In genomic region chr5:121618592-121619513, GRCm38 (mm10) we compare ENCODE assay signal across 8 mouse cellular contexts. TPM values are rescaled to one million over a fixed set of nuclear protein-coding genes. Genes with fewer than 3 reads are reported as not detected.
DNase-seq lines count a peak whose midpoint lies in the region; ATAC-seq and TF ChIP-seq lines count a peak whose summit lies in the region.

TSS of gene Acad12 (minus strand) at chr5:121618938.

- H3K4me2 ChIP-seq in forebrain, embryonic 13.5 days = peak within 1 kb of the TSS; percentile 89
- H3K4me2 ChIP-seq in heart, postnatal 0 days (ENCODE audit: low read depth, low read length) = peak within 1 kb of the TSS; percentile 74
- H3K4me2 ChIP-seq in liver, embryonic 15.5 days = peak within 1 kb of the TSS; percentile 72
- peak within 1 kb of the TSS; percentile 86 for H3K4me2 ChIP-seq in neural tube, embryonic 12.5 days (replicated peaks)
- H3K4me2 ChIP-seq in stomach, postnatal 0 days (replicated peaks; ENCODE audit: low read depth) = peak within 1 kb of the TSS; percentile 70

- H3K9ac ChIP-seq in ES-Bruce4 (ENCODE audit: low read depth, poor library complexity, severe bottlenecking) = peak within 1 kb of the TSS; percentile 37
- peak within 1 kb of the TSS; percentile 84 for H3K9ac ChIP-seq in forebrain, embryonic 13.5 days
- H3K9ac ChIP-seq in heart, postnatal 0 days (replicated peaks; ENCODE audit: low read depth, low read length) = peak within 1 kb of the TSS; percentile 73
- peak within 1 kb of the TSS; percentile 80 for H3K9ac ChIP-seq in liver, embryonic 15.5 days
- H3K9ac ChIP-seq in neural tube, embryonic 12.5 days = peak within 1 kb of the TSS; percentile 80
- peak within 1 kb of the TSS; percentile 79 for H3K9ac ChIP-seq in stomach, postnatal 0 days (ENCODE audit: low read length)

- whole genome bisulfite sequencing in forebrain, embryonic 13.5 days = 1% methylated on average over 34 of the region's 58 CpGs
- WGBS in heart, postnatal 0 days = under 1% methylated on average over 52 of the region's 58 CpGs
- WGBS in liver, embryonic 15.5 days (ENCODE audit: insufficient replicate concordance) = under 1% methylated on average over 58 of the region's 58 CpGs
- 2% methylated on average over 58 of the region's 58 CpGs for WGBS in neural tube, embryonic 12.5 days
- whole genome bisulfite sequencing in stomach, postnatal 0 days = under 1% methylated on average over 47 of the region's 58 CpGs

- no peaks in the 10 kb centered on the region for H3K4me1 ChIP-seq in ES-Bruce4 (ENCODE audit: control insufficient read depth, insufficient read depth, low read length)
- peaks cover 13% of the 10 kb centered on the region for H3K4me1 ChIP-seq in forebrain, embryonic 13.5 days
- peaks cover 9% of the 10 kb centered on the region for H3K4me1 ChIP-seq in heart, postnatal 0 days (ENCODE audit: control insufficient read depth, insufficient read depth)
- H3K4me1 ChIP-seq in liver, embryonic 15.5 days (replicated peaks) = peaks cover 18% of the 10 kb centered on the region
- H3K4me1 ChIP-seq in neural tube, embryonic 12.5 days = peaks cover 9% of the 10 kb centered on the region
- H3K4me1 ChIP-seq in stomach, postnatal 0 days (replicated peaks; ENCODE audit: control insufficient read depth, insufficient read depth) = no peaks in the 10 kb centered on the region

- no peak for TF ChIP-seq CTCF in ES-Bruce4 (IDR thresholded peaks at IDR 0.05; ENCODE audit: low read depth, low read length)
- 0 out of 2 replicates have a peak, but pooled peaks have one; percentile 1 for TF ChIP-seq CTCF in heart, postnatal 0 days (IDR thresholded peaks at IDR 0.05; ENCODE audit: low read depth)
- no peak for TF ChIP-seq CTCF in stomach, postnatal 0 days (IDR thresholded peaks at IDR 0.05; ENCODE audit: low read depth)

- DNase-seq in heart, postnatal 0 days (ENCODE audit: low spot score) = peak; percentile 89
- DNase-seq in kidney, postnatal 36 days = peak; percentile 91 to 93
- DNase-seq in stomach, postnatal 0 days (ENCODE audit: low spot score) = peak; percentile 94

- no peak for TF ChIP-seq EP300 in ES-Bruce4 (IDR thresholded peaks at IDR 0.05; ENCODE audit: insufficient read depth, low read depth, low read length)
- TF ChIP-seq EP300 in heart, postnatal 0 days (IDR thresholded peaks at IDR 0.05; ENCODE audit: low read depth) = peak; percentile 74; the same call in 1 of the 2 replicates
- no peak for TF ChIP-seq EP300 in stomach, postnatal 0 days (optimal IDR thresholded peaks at IDR 0.05)

- TF ChIP-seq POLR2A in ES-Bruce4 (IDR thresholded peaks at IDR 0.05; ENCODE audit: insufficient read depth, low read length) = peak; percentile 95

- H3K27ac ChIP-seq in ES-Bruce4 (ENCODE audit: insufficient read depth, low read length) = peak within 1 kb of the TSS; percentile 48
- H3K27ac ChIP-seq in forebrain, embryonic 13.5 days = peak within 1 kb of the TSS; percentile 61
- peak within 1 kb of the TSS; percentile 80 for H3K27ac ChIP-seq in heart, postnatal 0 days (ENCODE audit: low read depth)
- peak within 1 kb of the TSS; percentile 60 for H3K27ac ChIP-seq in liver, embryonic 15.5 days (replicated peaks)
- H3K27ac ChIP-seq in neural tube, embryonic 12.5 days = 0 out of 2 replicates have a peak within 1 kb of the TSS, but pooled peaks have one; percentile 42
- peak within 1 kb of the TSS; percentile 76 for H3K27ac ChIP-seq in stomach, postnatal 0 days (replicated peaks)

- peak within 1 kb of the TSS; percentile 85 for H3K4me3 ChIP-seq in ES-Bruce4 (ENCODE audit: low read depth, low read length)
- peak within 1 kb of the TSS; percentile 67 for H3K4me3 ChIP-seq in forebrain, embryonic 13.5 days
- H3K4me3 ChIP-seq in heart, postnatal 0 days (ENCODE audit: low read depth, low read length) = peak within 1 kb of the TSS; percentile 75
- peak within 1 kb of the TSS; percentile 78 for H3K4me3 ChIP-seq in liver, embryonic 15.5 days (replicated peaks)
- H3K4me3 ChIP-seq in neural tube, embryonic 12.5 days = peak within 1 kb of the TSS; percentile 61
- H3K4me3 ChIP-seq in stomach, postnatal 0 days (ENCODE audit: low read depth, low read length) = peak within 1 kb of the TSS; percentile 77

- ATAC-seq in cerebellum, adult (ENCODE audit: insufficient number of reproducible peaks, low FRiP score, low TSS enrichment) = peak; percentile 87; the same call in 1 of the 2 replicates
- peak; percentile 85 for ATAC-seq in forebrain, embryonic 13.5 days
- ATAC-seq in heart, postnatal 0 days (ENCODE audit: insufficient read depth, low read depth) = peak; percentile 90
- peak; percentile 83 for ATAC-seq in liver, embryonic 15.5 days (ENCODE audit: insufficient read depth)
- peak; percentile 87 for ATAC-seq in neural tube, embryonic 12.5 days (ENCODE audit: low FRiP score, low read depth)
- ATAC-seq in stomach, postnatal 0 days (ENCODE audit: low FRiP score, low TSS enrichment) = peak; percentile 84

- H3K9me3 ChIP-seq in ES-Bruce4 (replicated peaks; ENCODE audit: control insufficient read depth, insufficient read depth, low read length, poor library complexity, severe bottlenecking) = no peaks in the 10 kb centered on the region
- no peaks in the 10 kb centered on the region for H3K9me3 ChIP-seq in forebrain, embryonic 13.5 days (replicated peaks)
- no peaks in the 10 kb centered on the region for H3K9me3 ChIP-seq in heart, postnatal 0 days (replicated peaks; ENCODE audit: control insufficient read depth, low read length)
- no peaks in the 10 kb centered on the region for H3K9me3 ChIP-seq in liver, embryonic 15.5 days (replicated peaks)
- H3K9me3 ChIP-seq in neural tube, embryonic 12.5 days = no peaks in the 10 kb centered on the region
- H3K9me3 ChIP-seq in stomach, postnatal 0 days (ENCODE audit: control insufficient read depth, low read length) = no peaks in the 10 kb centered on the region

- no peaks in the 10 kb centered on the region for H3K36me3 ChIP-seq in ES-Bruce4 (ENCODE audit: control insufficient read depth, insufficient read depth, low read length, poor library complexity, severe bottlenecking)
- no peaks in the 10 kb centered on the region for H3K36me3 ChIP-seq in forebrain, embryonic 13.5 days (ENCODE audit: poor library complexity, severe bottlenecking)
- H3K36me3 ChIP-seq in heart, postnatal 0 days (replicated peaks; ENCODE audit: control insufficient read depth, insufficient read depth, low read length) = no peaks in the 10 kb centered on the region
- H3K36me3 ChIP-seq in liver, embryonic 15.5 days (replicated peaks) = no peaks in the 10 kb centered on the region
- no peaks in the 10 kb centered on the region for H3K36me3 ChIP-seq in neural tube, embryonic 12.5 days
- no peaks in the 10 kb centered on the region for H3K36me3 ChIP-seq in stomach, postnatal 0 days (ENCODE audit: control insufficient read depth, insufficient read depth, low read length)

- H3K27me3 ChIP-seq in ES-Bruce4 (ENCODE audit: control insufficient read depth, insufficient read depth, low read length, poor library complexity, severe bottlenecking) = no peaks in the 10 kb centered on the region
- H3K27me3 ChIP-seq in forebrain, embryonic 13.5 days = no peaks in the 10 kb centered on the region
- no peaks in the 10 kb centered on the region for H3K27me3 ChIP-seq in heart, postnatal 0 days (ENCODE audit: control insufficient read depth, insufficient read depth, low read length)
- H3K27me3 ChIP-seq in liver, embryonic 15.5 days = no peaks in the 10 kb centered on the region
- no peaks in the 10 kb centered on the region for H3K27me3 ChIP-seq in neural tube, embryonic 12.5 days (replicated peaks)
- no peaks in the 10 kb centered on the region for H3K27me3 ChIP-seq in stomach, postnatal 0 days (ENCODE audit: control insufficient read depth, insufficient read depth, low read length)

RNA-seq across cellular contexts. Expression of gene Acad12, which starts in this region (rescaled TPM):
- polyA plus RNA-seq in ES-Bruce4 (2011; ENCODE audit: insufficient read depth, insufficient read length, low read depth, missing spikeins) = 5.8 and 6.3 TPM in 2 replicates
- 1.0 TPM in 2 replicates for polyA plus RNA-seq in forebrain, embryonic 13.5 days (2015; fragmentation: Nextera tagmentation; extraction: Ambion mirVana)
- total RNA-seq in heart, postnatal 0 days (2014; rRNA removed; ENCODE audit: low replicate concordance) = 12.3 and 17.3 TPM in 2 replicates
- polyA plus RNA-seq in heart, postnatal 0 days (2015; fragmentation: Nextera tagmentation; extraction: Ambion mirVana) = 6.9 and 8.8 TPM in 2 replicates
- polyA plus RNA-seq in liver, embryonic 15.5 days (2015; fragmentation: Nextera tagmentation; extraction: Ambion mirVana) = 1.2 and 2.4 TPM in 2 replicates
- 1.2 and 1.5 TPM in 2 replicates for polyA plus RNA-seq in neural tube, embryonic 12.5 days (2016; fragmentation: Nextera tagmentation; extraction: Ambion mirVana)
- 2.3 and 2.6 TPM in 2 replicates for polyA plus RNA-seq in stomach, postnatal 0 days (2015; fragmentation: Nextera tagmentation; extraction: Ambion mirVana)

Comparison
In these comparisons a context has a peak if more than half of its experiments do, and no peak if none do; other contexts are left out.
1. Peak in every context shown above with its lines: DNase-seq, ATAC-seq, H3K4me3 ChIP-seq and H3K27ac ChIP-seq.